Mouse (Mus musculus) embryonic stem cell, embryonic (primary cell): Measurements from ENCODE around the gene Ccl2.

Experiments
- CTCF ChIA-PET, 4 experiments: fragments of 300-600 bp in 2 of 4; fragments of 350-600 bp in 2 of 4; sonication (Branson Sonifier 250); formaldehyde crosslinking; loops; one replicate each; lab custom pipeline; 2022; ENCODE audit warnings: inconsistent platforms in 2 of 4; lab: Charles Lee
- POLR2A ChIA-PET, 4 experiments: fragments of 300-600 bp in 2 of 4; fragments of 350-600 bp in 2 of 4; sonication (Branson Sonifier 250); formaldehyde crosslinking; loops; one replicate each; lab custom pipeline; 2022; ENCODE audit warnings: antibody characterized with exemption in 4 of 4, inconsistent platforms in 1 of 4; lab: Charles Lee

Ccl2 gene

GRCm38 (mm10) chr11:82035356-82035755, at the start of gene Ccl2:
Gene Ccl2 (plus strand): TSS chr11:82035571.
- ChIA-PET POLR2A (no interaction called here), CTCF (interaction anchor here in 1 of 4 experiments (0.9 kb wide), 1 partner anchor 39 kb away, joined by 3 read pairs; no protein-coding TSS in a partner anchor)

GRCm38 (mm10) chr11:81996172-81996841, 39.1 kb upstream of the Ccl2 start:
- ChIA-PET CTCF (interaction anchor here (0.5 to 2.7 kb wide), 65 partner anchors 8 to 1338 kb away, joined by 3 to 45 read pairs (median 4); partner anchors contain the start of genes 5530401A14Rik (in 1 of the 4) and Ccl11 (in 1 of the 4)), POLR2A (interaction anchor here in 2 of 4 experiments (0.6 to 0.9 kb wide), 4 partner anchors 9 to 167 kb away, joined by 3 to 6 read pairs (median 4); no protein-coding TSS in a partner anchor)

- ChIA-PET CTCF (interaction anchor here in 3 of 4 experiments (1.2 to 2.7 kb wide), 8 partner anchors 10 to 200 kb away, joined by 3 to 45 read pairs (median 8); no protein-coding TSS in a partner anchor), POLR2A (no interaction called here)
Measured at GRCm38 (mm10) chr11:81997085-81997484, 38.3 kb upstream of the Ccl2 start.

GRCm38 (mm10) chr11:81998646-81999045, 36.7 kb upstream of the Ccl2 start:
- ChIA-PET POLR2A (no interaction called here), CTCF (interaction anchor here in 2 of 4 experiments (0.9 to 2.2 kb wide), 5 partner anchors 16 to 176 kb away, joined by 3 to 7 read pairs (median 4); no protein-coding TSS in a partner anchor)

- ChIA-PET CTCF (interaction anchor here in 2 of 4 experiments (0.7 to 2.2 kb wide), 4 partner anchors 16 to 909 kb away, joined by 3 to 7 read pairs (median 4); no protein-coding TSS in a partner anchor), POLR2A (interaction anchor here in 2 of 4 experiments (0.6 to 0.7 kb wide), 3 partner anchors 10 to 303 kb away, joined by 3 to 4 read pairs (median 3); no protein-coding TSS in a partner anchor)
Measured at GRCm38 (mm10) chr11:81999469-81999868, 35.9 kb upstream of the Ccl2 start.

GRCm38 (mm10) chr11:82000581-82000980, 34.8 kb upstream of the Ccl2 start:
- ChIA-PET POLR2A (interaction anchor here in 1 of 4 experiments (1.4 kb wide), 1 partner anchor 177 kb away, joined by 3 read pairs; no protein-coding TSS in a partner anchor), CTCF (interaction anchor here in 1 of 4 experiments (1.5 to 2.2 kb wide), 2 partner anchors 18 to 174 kb away, joined by 3 to 7 read pairs; no protein-coding TSS in a partner anchor)

- CTCF ChIA-PET, result interaction anchor here in 2 of 4 experiments (1.1 to 1.4 kb wide), 2 partner anchors 9 kb away, joined by 3 to 5 read pairs; no protein-coding TSS in a partner anchor
- POLR2A ChIA-PET, result interaction anchor here in 1 of 4 experiments (0.6 kb wide), 1 partner anchor 9 kb away, joined by 4 read pairs; no protein-coding TSS in a partner anchor
Measured at GRCm38 (mm10) chr11:82004810-82005209, 30.6 kb upstream of the Ccl2 start.

- ChIA-PET POLR2A (no interaction called here), CTCF (interaction anchor here in 1 of 4 experiments (0.6 kb wide), 1 partner anchor 350 kb away, joined by 3 read pairs; no protein-coding TSS in a partner anchor)
Measured at GRCm38 (mm10) chr11:82006796-82007423, 28.5 kb upstream of the Ccl2 start.

GRCm38 (mm10) chr11:82010115-82010514, 25.3 kb upstream of the Ccl2 start:
- ChIA-PET CTCF (interaction anchor here in 1 of 4 experiments (0.7 kb wide), 1 partner anchor 1200 kb away, joined by 3 read pairs; the partner anchor contains the start of gene Tmem98), POLR2A (no interaction called here)

GRCm38 (mm10) chr11:82011411-82012193, 23.8 kb upstream of the Ccl2 start:
- ChIA-PET POLR2A (no interaction called here), CTCF (no interaction called here)

- CTCF ChIA-PET, result interaction anchor here in 2 of 4 experiments (0.5 to 1.1 kb wide), 2 partner anchors 17 to 223 kb away, joined by 3 to 4 read pairs; no protein-coding TSS in a partner anchor
- POLR2A ChIA-PET, result no interaction called here
Measured at GRCm38 (mm10) chr11:82013756-82014155, 21.6 kb upstream of the Ccl2 start.

GRCm38 (mm10) chr11:82015066-82015465, 20.3 kb upstream of the Ccl2 start:
- POLR2A ChIA-PET, result no interaction called here
- CTCF ChIA-PET, result interaction anchor here in 2 of 4 experiments (1.2 to 1.5 kb wide), 2 partner anchors 19 kb away, joined by 3 read pairs; no protein-coding TSS in a partner anchor

- CTCF ChIA-PET, result interaction anchor here in 2 of 4 experiments (1.2 to 1.5 kb wide), 2 partner anchors 20 kb away, joined by 3 read pairs; no protein-coding TSS in a partner anchor
- POLR2A ChIA-PET, result no interaction called here
Measured at GRCm38 (mm10) chr11:82016181-82016780, 19.1 kb upstream of the Ccl2 start.

GRCm38 (mm10) chr11:82019389-82019788, 16.0 kb upstream of the Ccl2 start:
- CTCF ChIA-PET, result interaction anchor here in 1 of 4 experiments (2.1 kb wide), 1 partner anchor 155 kb away, joined by 4 read pairs; no protein-coding TSS in a partner anchor
- POLR2A ChIA-PET, result no interaction called here

GRCm38 (mm10) chr11:82019793-82020192, 15.6 kb upstream of the Ccl2 start:
- POLR2A ChIA-PET, result no interaction called here

GRCm38 (mm10) chr11:82021406-82021805, 14.0 kb upstream of the Ccl2 start:
- POLR2A ChIA-PET, result no interaction called here
- CTCF ChIA-PET, result interaction anchor here in 2 of 4 experiments (0.9 to 2.1 kb wide), 3 partner anchors 25 to 153 kb away, joined by 3 to 5 read pairs (median 4); no protein-coding TSS in a partner anchor

More at GRCm38 (mm10) chr11:82019793-82020192, 15.6 kb upstream of the Ccl2 start:
- CTCF ChIA-PET, result interaction anchor here in 1 of 4 experiments (2.1 kb wide), 1 partner anchor 155 kb away, joined by 4 read pairs; no protein-coding TSS in a partner anchor

GRCm38 (mm10) chr11:82022504-82023056, 12.8 kb upstream of the Ccl2 start:
- CTCF ChIA-PET, result interaction anchor here in 2 of 4 experiments (0.9 to 1.0 kb wide), 3 partner anchors 26 to 152 kb away, joined by 3 to 5 read pairs (median 3); no protein-coding TSS in a partner anchor
- POLR2A ChIA-PET, result no interaction called here
